Mouse (Mus musculus): ENCODE data around the gene Hbp1. TPM values are rescaled to one million over a fixed set of nuclear protein-coding genes. Genes with fewer than 3 reads are reported as not detected.

Gene Hbp1
- polyA plus RNA-seq, 1 experiment from 2014 or later: 113 TPM

DNA sequence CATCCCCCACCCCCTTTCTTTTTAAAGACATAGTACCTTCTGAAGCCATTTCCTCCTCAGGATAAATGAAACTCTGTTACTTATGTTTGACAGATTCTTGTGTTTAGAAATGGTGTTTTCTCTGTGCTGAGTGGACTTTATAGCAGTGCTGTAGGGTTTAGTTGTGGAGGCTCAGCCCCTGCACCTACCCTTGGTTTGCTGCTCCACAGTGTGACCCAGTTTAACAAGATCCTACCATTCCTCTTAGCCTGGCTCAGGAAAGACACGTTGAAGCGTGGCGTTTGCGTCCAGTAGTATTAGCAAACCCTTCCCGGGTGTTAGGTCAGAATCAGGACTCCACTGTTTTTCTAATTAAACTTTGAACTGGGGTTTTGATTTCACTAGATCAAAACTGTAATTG lies 54.0 kb downstream of the Hbp1 start:
- WGBS: 40% methylated on average over 5 of the region's 5 CpGs
- Histone ChIP-seq H3K27ac (no peak overlapping the region), H3K4me1 (0 out of 2 replicates have a peak, but pooled peaks cover 6% of the 10 kb centered on the region), H3K36me3 (no peaks in the 10 kb centered on the region), H3K9ac (no peak overlapping the region), H3K27me3 (no peaks in the 10 kb centered on the region), H3K4me2 (no peak overlapping the region), H3K4me3 (replicated peaks) (no peak overlapping the region), H3K9me3 (replicated peaks) (no peaks in the 10 kb centered on the region)
- no peak for ATAC-seq (replicated peaks; ENCODE audit: low FRiP score)

- H3K27ac ChIP-seq: no peak overlapping the region
- no peaks in the 10 kb centered on the region for H3K27me3 ChIP-seq
- H3K9ac ChIP-seq: no peak overlapping the region
- 18% methylated on average over 2 of the region's 2 CpGs for WGBS
- ATAC-seq (replicated peaks; ENCODE audit: low FRiP score): no peak
- no peak overlapping the region for H3K4me3 ChIP-seq (replicated peaks)
- H3K36me3 ChIP-seq: no peaks in the 10 kb centered on the region
- H3K4me2 ChIP-seq: no peak overlapping the region
- 0 out of 2 replicates have a peak, but pooled peaks cover 6% of the 10 kb centered on the region for H3K4me1 ChIP-seq
- no peaks in the 10 kb centered on the region for H3K9me3 ChIP-seq (replicated peaks)
Measured at GRCm38 (mm10) chr12:31895888-31896287, 54.4 kb downstream of the Hbp1 start.

GRCm38 (mm10) chr12:31895095-31895734 lies 55.1 kb downstream of the Hbp1 start:
- no peaks in the 10 kb centered on the region for H3K9me3 ChIP-seq (replicated peaks)
- H3K36me3 ChIP-seq: 0 out of 2 replicates have a peak, but pooled peaks cover 3% of the 10 kb centered on the region
- H3K4me1 ChIP-seq: 0 out of 2 replicates have a peak, but pooled peaks cover 6% of the 10 kb centered on the region
- H3K9ac ChIP-seq: no peak overlapping the region
- ATAC-seq (replicated peaks; ENCODE audit: low FRiP score): no peak
- H3K27me3 ChIP-seq: no peaks in the 10 kb centered on the region
- no peak overlapping the region for H3K27ac ChIP-seq
- WGBS: 52% methylated on average over 8 of the region's 8 CpGs
- H3K4me3 ChIP-seq (replicated peaks): no peak overlapping the region
- no peak overlapping the region for H3K4me2 ChIP-seq

GRCm38 (mm10) chr12:31892771-31893170 lies 57.6 kb downstream of the Hbp1 start:
- no peak overlapping the region for H3K4me2 ChIP-seq
- no peak for ATAC-seq (replicated peaks; ENCODE audit: low FRiP score)
- 90% methylated on average over 7 of the region's 7 CpGs for WGBS
- H3K36me3 ChIP-seq: 0 out of 2 replicates have a peak, but pooled peaks cover 8% of the 10 kb centered on the region
- no peak overlapping the region for H3K4me3 ChIP-seq (replicated peaks)
- H3K9ac ChIP-seq: no peak overlapping the region
- no peaks in the 10 kb centered on the region for H3K27me3 ChIP-seq
- 0 out of 2 replicates have a peak, but pooled peaks cover 6% of the 10 kb centered on the region for H3K4me1 ChIP-seq
- no peaks in the 10 kb centered on the region for H3K9me3 ChIP-seq (replicated peaks)
- no peak overlapping the region for H3K27ac ChIP-seq

DNA sequence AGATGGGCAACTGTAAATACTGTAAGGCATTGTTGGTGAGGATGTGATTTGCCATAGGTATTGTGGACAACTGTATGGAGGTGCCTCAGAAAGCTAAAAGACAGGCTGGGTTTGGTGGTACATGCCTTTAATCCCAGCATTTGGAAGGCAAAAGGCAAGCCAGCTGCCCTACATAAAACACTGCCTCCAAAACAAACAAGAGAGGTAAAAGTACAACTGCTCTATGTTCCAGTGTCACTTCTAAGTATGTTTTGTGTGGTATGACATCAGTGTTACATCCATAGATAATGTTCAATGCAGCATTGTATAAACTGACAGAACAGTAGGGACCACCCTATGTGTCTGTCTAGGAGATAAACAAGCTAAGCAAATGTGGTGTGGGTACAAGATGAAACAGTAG lies 58.3 kb downstream of the Hbp1 start:
- no peak for ATAC-seq (replicated peaks; ENCODE audit: low FRiP score)
- Histone ChIP-seq H3K27me3 (no peaks in the 10 kb centered on the region), H3K9ac (no peak overlapping the region), H3K4me1 (0 out of 2 replicates have a peak, but pooled peaks cover 6% of the 10 kb centered on the region), H3K4me3 (replicated peaks) (no peak overlapping the region), H3K9me3 (replicated peaks) (no peaks in the 10 kb centered on the region), H3K4me2 (no peak overlapping the region), H3K36me3 (peaks cover 14% of the 10 kb centered on the region), H3K27ac (no peak overlapping the region)

- WGBS: 76% methylated on average over 6 of the region's 6 CpGs
- H3K36me3 ChIP-seq: peaks cover 24% of the 10 kb centered on the region
- no peaks in the 10 kb centered on the region for H3K4me1 ChIP-seq
- H3K4me2 ChIP-seq: no peak overlapping the region
- H3K27me3 ChIP-seq: no peaks in the 10 kb centered on the region
- no peak for ATAC-seq (replicated peaks; ENCODE audit: low FRiP score)
- no peak overlapping the region for H3K27ac ChIP-seq
- no peak overlapping the region for H3K4me3 ChIP-seq (replicated peaks)
- no peaks in the 10 kb centered on the region for H3K9me3 ChIP-seq (replicated peaks)
- no peak overlapping the region for H3K9ac ChIP-seq
Measured at GRCm38 (mm10) chr12:31890685-31891084, 59.6 kb downstream of the Hbp1 start.

DNA sequence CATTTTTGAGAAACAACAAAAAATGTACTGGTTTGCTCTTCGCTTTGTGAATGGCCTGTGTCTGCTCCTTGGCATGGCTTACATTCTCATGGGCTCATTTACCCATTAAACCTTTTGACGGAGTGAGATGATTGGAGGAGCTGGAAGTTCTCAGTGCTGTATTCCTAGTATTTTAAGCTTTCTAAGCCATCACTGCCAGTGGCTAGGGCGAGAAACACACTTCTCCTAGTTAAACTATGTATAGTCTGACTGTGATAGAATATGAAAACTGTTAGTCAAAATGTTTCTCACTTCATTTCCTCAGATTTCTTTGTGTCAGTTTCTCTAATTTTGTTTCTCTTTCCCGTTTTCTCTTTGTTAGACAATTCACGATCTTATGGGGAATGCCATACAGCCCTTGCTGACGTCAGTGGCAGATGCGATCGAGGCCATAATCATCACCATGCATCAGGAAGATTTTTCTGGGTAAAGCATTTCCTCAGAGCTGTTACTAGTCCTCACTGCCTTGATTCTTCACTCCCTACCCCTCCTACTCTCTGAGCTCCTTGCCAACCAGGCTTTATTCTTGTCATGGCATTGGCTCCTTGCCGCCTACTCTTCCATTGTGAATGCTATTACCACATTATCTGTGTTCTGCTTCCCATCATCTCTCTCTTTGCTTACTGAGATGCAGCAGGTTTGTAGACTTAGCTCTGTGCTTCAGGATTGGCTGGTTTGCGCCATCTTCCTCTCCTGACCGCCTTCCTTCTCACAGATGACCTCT lies 64.3 kb downstream of the Hbp1 start:
- ATAC-seq (replicated peaks; ENCODE audit: low FRiP score): no peak
- no peaks in the 10 kb centered on the region for H3K4me1 ChIP-seq
- H3K27me3 ChIP-seq: no peaks in the 10 kb centered on the region
- H3K9ac ChIP-seq: no peak overlapping the region
- H3K4me3 ChIP-seq (replicated peaks): no peak overlapping the region
- H3K36me3 ChIP-seq: peaks cover 24% of the 10 kb centered on the region
- H3K27ac ChIP-seq: no peak overlapping the region
- no peaks in the 10 kb centered on the region for H3K9me3 ChIP-seq (replicated peaks)
- WGBS: 94% methylated on average over 11 of the region's 11 CpGs
- no peak overlapping the region for H3K4me2 ChIP-seq

GRCm38 (mm10) chr12:31885084-31885483 lies 65.3 kb downstream of the Hbp1 start:
- Histone ChIP-seq H3K27me3 (no peaks in the 10 kb centered on the region), H3K4me3 (replicated peaks) (no peak overlapping the region), H3K9me3 (replicated peaks) (no peaks in the 10 kb centered on the region), H3K4me2 (no peak overlapping the region), H3K9ac (no peak overlapping the region), H3K27ac (no peak overlapping the region), H3K36me3 (peaks cover 20% of the 10 kb centered on the region), H3K4me1 (no peaks in the 10 kb centered on the region)
- no peak for ATAC-seq (replicated peaks; ENCODE audit: low FRiP score)
- WGBS: 76% methylated on average over 4 of the region's 4 CpGs

DNA sequence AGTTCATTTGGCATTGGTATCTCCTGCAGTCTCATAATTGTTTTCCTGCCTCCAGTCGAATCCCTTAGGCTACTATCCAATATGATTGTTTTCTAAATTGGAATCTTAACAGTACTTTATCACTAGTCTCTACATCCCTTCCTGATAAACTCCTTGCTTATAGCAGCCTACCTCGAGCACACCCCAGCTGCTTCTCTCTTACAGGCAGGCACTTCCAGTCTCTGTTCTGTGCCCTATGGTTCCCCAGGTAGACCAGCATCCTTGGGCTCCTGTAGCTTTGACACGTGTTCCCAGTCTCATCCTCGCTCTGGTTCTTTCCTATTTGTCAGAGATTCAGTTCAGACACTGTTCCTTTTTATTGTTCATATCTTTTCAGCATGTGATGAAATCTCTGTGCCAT lies 66.0 kb downstream of the Hbp1 start:
- no peak overlapping the region for H3K9ac ChIP-seq
- no peaks in the 10 kb centered on the region for H3K4me1 ChIP-seq
- H3K36me3 ChIP-seq: peaks cover 19% of the 10 kb centered on the region
- ATAC-seq (replicated peaks; ENCODE audit: low FRiP score): no peak
- WGBS: 85% methylated on average over 4 of the region's 4 CpGs
- H3K4me3 ChIP-seq (replicated peaks): no peak overlapping the region
- no peaks in the 10 kb centered on the region for H3K9me3 ChIP-seq (replicated peaks)
- H3K27me3 ChIP-seq: no peaks in the 10 kb centered on the region
- H3K27ac ChIP-seq: no peak overlapping the region
- no peak overlapping the region for H3K4me2 ChIP-seq

DNA sequence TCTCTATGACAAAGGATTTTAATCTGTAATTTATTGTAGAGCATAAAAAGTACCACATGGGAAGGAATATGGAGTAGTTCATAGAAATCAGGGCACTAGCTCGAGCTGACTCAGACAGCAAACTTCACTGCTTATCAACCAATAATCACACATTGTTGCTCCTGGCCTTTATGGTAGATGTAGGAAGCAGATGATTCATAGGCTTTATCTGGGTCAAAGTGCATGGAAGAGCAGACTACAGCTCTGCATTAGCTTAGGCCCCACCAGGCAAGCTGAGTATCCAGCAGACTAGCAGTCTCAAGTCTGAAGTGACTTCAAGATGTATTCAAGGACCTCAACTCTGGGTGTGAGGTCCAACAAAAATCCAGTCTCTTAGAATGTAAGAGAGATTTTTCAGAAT lies 67.6 kb downstream of the Hbp1 start:
- Histone ChIP-seq H3K27me3 (no peaks in the 10 kb centered on the region), H3K9me3 (replicated peaks) (no peaks in the 10 kb centered on the region), H3K9ac (no peak overlapping the region), H3K4me2 (no peak overlapping the region), H3K36me3 (peaks cover 16% of the 10 kb centered on the region), H3K27ac (no peak overlapping the region), H3K4me3 (replicated peaks) (no peak overlapping the region), H3K4me1 (no peaks in the 10 kb centered on the region)
- ATAC-seq (replicated peaks; ENCODE audit: low FRiP score): no peak
- whole genome bisulfite sequencing: 57% methylated on average over 1 of the region's 1 CpGs

- ATAC-seq (replicated peaks; ENCODE audit: low FRiP score): no peak
- Histone ChIP-seq H3K9ac (no peak overlapping the region), H3K27me3 (no peaks in the 10 kb centered on the region), H3K4me1 (no peaks in the 10 kb centered on the region), H3K27ac (no peak overlapping the region), H3K36me3 (no peaks in the 10 kb centered on the region), H3K4me2 (no peak overlapping the region), H3K4me3 (replicated peaks) (no peak overlapping the region), H3K9me3 (replicated peaks) (no peaks in the 10 kb centered on the region)
- 88% methylated on average over 4 of the region's 4 CpGs for WGBS
Measured at GRCm38 (mm10) chr12:31876775-31877174, 73.6 kb downstream of the Hbp1 start.

Data from kidney, embryonic 15.5 days (tissue).